In genomic region chr4:35099865-35100780, GRCm38 (mm10) we compare ENCODE assay signal across 8 mouse cellular contexts. TPM values are rescaled to one million over a fixed set of nuclear protein-coding genes. Genes with fewer than 3 reads are reported as not detected.
A peak's percentile ranks its signal among the peaks of the same experiment; 100 is the strongest.
DNase-seq lines count a peak whose midpoint lies in the region; ATAC-seq and TF ChIP-seq lines count a peak whose summit lies in the region.

No protein-coding gene starts in this region.

- no peak for TF ChIP-seq CTCF in thymus, adult 2 months (IDR thresholded peaks at IDR 0.05; ENCODE audit: borderline replicate concordance, control insufficient read depth, extremely low read depth, insufficient read depth, low read length, poor library complexity)

- peak; percentile 95 for ATAC-seq in hindbrain, embryonic 12.5 days (ENCODE audit: low FRiP score)
- peak; percentile 96 for ATAC-seq in lung, embryonic 16.5 days (ENCODE audit: low read depth)

- no peak for TF ChIP-seq POLR2A in thymus, adult 2 months (IDR thresholded peaks at IDR 0.05; ENCODE audit: control insufficient read depth, extremely low read depth, insufficient read depth, low read length, poor library complexity)

- H3K27ac ChIP-seq in hindbrain, embryonic 12.5 days, result peak overlapping the region; percentile 40
- peak overlapping the region; percentile 82 for H3K27ac ChIP-seq in lung, embryonic 16.5 days (ENCODE audit: low read length)
- H3K27ac ChIP-seq in thymus, adult 2 months (ENCODE audit: control insufficient read depth, insufficient read depth, low read length), result no peak overlapping the region

- H3K4me3 ChIP-seq in hindbrain, embryonic 12.5 days, result peak overlapping the region; percentile 34
- peak overlapping the region; percentile 45 for H3K4me3 ChIP-seq in lung, embryonic 16.5 days (ENCODE audit: low read length)
- no peak overlapping the region for H3K4me3 ChIP-seq in thymus, adult 2 months (ENCODE audit: control insufficient read depth, insufficient read depth, low read length)

- 0 out of 2 replicates have a peak overlapping the region, but pooled peaks have one; percentile 23 for H3K9ac ChIP-seq in hindbrain, embryonic 12.5 days
- peak overlapping the region; percentile 45 for H3K9ac ChIP-seq in lung, embryonic 16.5 days (ENCODE audit: low read length)

- H3K4me1 ChIP-seq in hindbrain, embryonic 12.5 days, result peaks cover 16% of the 10 kb centered on the region
- peaks cover 27% of the 10 kb centered on the region for H3K4me1 ChIP-seq in lung, embryonic 16.5 days (replicated peaks; ENCODE audit: control insufficient read depth, insufficient read depth, low read length)
- H3K4me1 ChIP-seq in thymus, adult 2 months (replicated peaks; ENCODE audit: control insufficient read depth, insufficient read depth, low read length), result peaks cover 27% of the 10 kb centered on the region

- WGBS in hindbrain, embryonic 12.5 days, result 9% methylated on average over 29 of the region's 29 CpGs
- 9% methylated on average over 29 of the region's 29 CpGs for WGBS in lung, embryonic 16.5 days
- 29% methylated on average over 29 of the region's 29 CpGs for WGBS in thymus, adult 2 months

- H3K4me2 ChIP-seq in hindbrain, embryonic 12.5 days (replicated peaks), result peak overlapping the region; percentile 60
- peak overlapping the region; percentile 70 for H3K4me2 ChIP-seq in lung, embryonic 16.5 days (ENCODE audit: low read depth, low read length)

- no peaks in the 10 kb centered on the region for H3K36me3 ChIP-seq in hindbrain, embryonic 12.5 days
- H3K36me3 ChIP-seq in lung, embryonic 16.5 days (ENCODE audit: control insufficient read depth, insufficient read depth, low read length), result no peaks in the 10 kb centered on the region
- H3K36me3 ChIP-seq in thymus, adult 2 months (ENCODE audit: control insufficient read depth, insufficient read depth, low read length), result no peaks in the 10 kb centered on the region

- no peaks in the 10 kb centered on the region for H3K27me3 ChIP-seq in hindbrain, embryonic 12.5 days
- H3K27me3 ChIP-seq in lung, embryonic 16.5 days (ENCODE audit: control insufficient read depth, insufficient read depth, low read depth, low read length), result no peaks in the 10 kb centered on the region
- no peaks in the 10 kb centered on the region for H3K27me3 ChIP-seq in thymus, adult 2 months (ENCODE audit: control insufficient read depth, insufficient read depth, low read length)

- H3K9me3 ChIP-seq in hindbrain, embryonic 12.5 days (replicated peaks), result no peaks in the 10 kb centered on the region
- no peaks in the 10 kb centered on the region for H3K9me3 ChIP-seq in lung, embryonic 16.5 days (ENCODE audit: control insufficient read depth, low read length)

- DNase-seq in ZHBTc4 (ENCODE audit: low read depth, low spot score), result peak; percentile 85
- DNase-seq in cerebellum, postnatal 36 days, result peak; percentile 47 to 62
- DNase-seq in frontal cortex, postnatal 14 days (ENCODE audit: low spot score in 2 of 2), result peak; percentile 48 to 62
- DNase-seq in layer of hippocampus, postnatal 10 days (ENCODE audit: low spot score in 2 of 2), result peak; percentile 68 to 75
- DNase-seq in ovary, adult 18-20 months (ENCODE audit: low spot score), result peak; percentile 85
- DNase-seq in thymus, adult 2 months, result peak; percentile 17

RNA-seq across cellular contexts. Expression of gene Ifnk, which starts 51.7 kb away (rescaled TPM):
- 0.60 TPM in 1 of 2 replicates, not detected in the other for polyA plus RNA-seq in hindbrain, embryonic 12.5 days (2016; fragmentation: Nextera tagmentation; extraction: Ambion mirVana)
- not detected for total RNA-seq in layer of hippocampus, postnatal 10 days (2021)
- not detected in 2 replicates for polyA plus RNA-seq in lung, embryonic 16.5 days (2015; fragmentation: Nextera tagmentation; extraction: Ambion mirVana)
- not detected in 2 replicates for polyA plus RNA-seq in thymus, adult 2 months (2012; rRNA removed)

RNA-seq across cellular contexts. Expression of gene Mob3b, which starts 57.2 kb away (rescaled TPM):
- 11.1 and 11.3 TPM in 2 replicates for polyA plus RNA-seq in hindbrain, embryonic 12.5 days (2016; fragmentation: Nextera tagmentation; extraction: Ambion mirVana)
- 1 to 10 TPM; 4.4 to 6.1 TPM for total RNA-seq in layer of hippocampus, postnatal 10 days (2021)
- 11.5 and 12.1 TPM in 2 replicates for polyA plus RNA-seq in lung, embryonic 16.5 days (2015; fragmentation: Nextera tagmentation; extraction: Ambion mirVana)
- polyA plus RNA-seq in thymus, adult 2 months (2012; rRNA removed), result 2.6 and 2.8 TPM in 2 replicates

Comparison
In these comparisons a context has a peak if more than half of its experiments do, and no peak if none do; other contexts are left out.
1. DNase-seq: peak in every context shown above with its lines; median percentile 85 in ZHBTc4; 85 in ovary, adult 18-20 months; 72 in layer of hippocampus, postnatal 10 days; 55 in frontal cortex, postnatal 14 days; 54 in cerebellum, postnatal 36 days; 17 in thymus, adult 2 months.